34 mouse cellular contexts compared by ENCODE assay signal in the genomic region with DNA sequence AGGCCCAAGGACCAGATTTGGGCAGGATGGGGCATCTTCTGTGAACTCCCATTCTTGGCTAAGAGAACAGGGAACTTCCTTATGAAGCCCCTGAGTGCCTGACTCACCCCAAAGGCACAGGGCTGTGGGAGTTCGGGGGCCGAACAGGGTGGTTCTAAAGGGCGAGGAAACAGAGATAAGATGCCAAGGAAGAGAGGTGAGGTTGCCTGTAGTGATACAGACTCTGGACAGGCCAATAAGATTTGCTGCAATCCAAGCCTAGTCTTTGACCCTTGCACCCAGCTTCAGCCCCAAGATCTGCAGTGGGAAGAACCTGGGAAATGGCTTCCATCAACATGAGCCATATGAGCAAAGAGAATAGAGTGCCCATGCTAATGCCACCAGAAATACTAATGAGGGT. TPM values are rescaled to one million over a fixed set of nuclear protein-coding genes. Genes with fewer than 3 reads are reported as not detected.
"Had no signal": no experiment of that assay in that cellular context is flagged by ENCODE, and none has a peak within 500 bp of the region (broad histone marks: within the 10 kb centered on the region; RNA-seq: fewer than 3 reads in every experiment).

No protein-coding gene starts in this region.

- ATAC-seq: liver, embryonic 12.5 days; liver, postnatal 0 days; lung, postnatal 0 days; midbrain, embryonic 13.5 days; midbrain, embryonic 15.5 days; midbrain, embryonic 16.5 days had no signal

- H3K9ac ChIP-seq: limb, embryonic 12.5 days; limb, embryonic 13.5 days; limb, embryonic 15.5 days; liver, embryonic 12.5 days; liver, embryonic 13.5 days; liver, embryonic 14.5 days; liver, embryonic 15.5 days; liver, postnatal 0 days; lung, embryonic 14.5 days; lung, embryonic 15.5 days; midbrain, embryonic 12.5 days; midbrain, embryonic 13.5 days; midbrain, embryonic 15.5 days; neural tube, embryonic 12.5 days had no signal

- H3K27ac ChIP-seq: limb, embryonic 10.5 days; limb, embryonic 12.5 days; limb, embryonic 13.5 days; limb, embryonic 15.5 days; liver, embryonic 12.5 days; liver, embryonic 13.5 days; liver, embryonic 14.5 days; liver, embryonic 15.5 days; lung, embryonic 15.5 days; macrophage; midbrain, embryonic 10.5 days; midbrain, embryonic 12.5 days; midbrain, embryonic 13.5 days; midbrain, embryonic 15.5 days; neural tube, embryonic 12.5 days had no signal

- H3K4me1 ChIP-seq: limb, embryonic 10.5 days; limb, embryonic 12.5 days; limb, embryonic 13.5 days; limb, embryonic 15.5 days; liver, embryonic 13.5 days; liver, embryonic 15.5 days; lung, embryonic 15.5 days; midbrain, embryonic 10.5 days; midbrain, embryonic 12.5 days; midbrain, embryonic 13.5 days; midbrain, embryonic 15.5 days; neural tube, embryonic 12.5 days had no signal

- H3K36me3 ChIP-seq: liver, embryonic 15.5 days; midbrain, embryonic 15.5 days had no signal

- H3K9me3 ChIP-seq: limb, embryonic 10.5 days; limb, embryonic 12.5 days; limb, embryonic 13.5 days; limb, embryonic 15.5 days; liver, embryonic 12.5 days; liver, embryonic 13.5 days; liver, embryonic 15.5 days; lung, embryonic 15.5 days; megakaryocyte, embryonic 14.5 days; midbrain, embryonic 10.5 days; midbrain, embryonic 12.5 days; midbrain, embryonic 13.5 days; midbrain, embryonic 15.5 days; neural tube, embryonic 12.5 days had no signal

- H3K27me3 ChIP-seq: limb, embryonic 12.5 days; limb, embryonic 13.5 days; limb, embryonic 15.5 days; liver, embryonic 13.5 days; liver, embryonic 15.5 days; lung, embryonic 15.5 days; midbrain, embryonic 12.5 days; midbrain, embryonic 13.5 days; midbrain, embryonic 15.5 days; neural tube, embryonic 12.5 days had no signal

- H3K4me3 ChIP-seq: limb, embryonic 10.5 days; limb, embryonic 12.5 days; limb, embryonic 13.5 days; limb, embryonic 15.5 days; liver, embryonic 12.5 days; liver, embryonic 13.5 days; liver, embryonic 15.5 days; lung, embryonic 15.5 days; megakaryocyte, embryonic 14.5 days; midbrain, embryonic 10.5 days; midbrain, embryonic 12.5 days; midbrain, embryonic 13.5 days; midbrain, embryonic 15.5 days; myocyte; neural tube, embryonic 12.5 days had no signal

- DNase-seq: left cerebral cortex, postnatal 4 days; liver; liver, embryonic 13.5 days; liver, postnatal 0 days; lung, adult 18-20 months; lung, adult 2 months; lung, embryonic 14.5 days; lung, postnatal 10 days; lung, postnatal 14 days; lung, postnatal 36 days; lung, postnatal 4 days; midbrain, embryonic 14.5 days had no signal

- H3K4me2 ChIP-seq: limb, embryonic 12.5 days; limb, embryonic 13.5 days; limb, embryonic 15.5 days; liver, embryonic 11.5 days; liver, embryonic 12.5 days; liver, embryonic 13.5 days; liver, embryonic 15.5 days; lung, embryonic 14.5 days; lung, embryonic 15.5 days; midbrain, embryonic 11.5 days; midbrain, embryonic 12.5 days; midbrain, embryonic 13.5 days; midbrain, embryonic 15.5 days; neural tube, embryonic 12.5 days had no signal

RNA-seq across cellular contexts. Expression of gene Stkld1, which starts 9.4 kb away (rescaled TPM):
- total RNA-seq: megakaryocyte-erythroid progenitor cell, adult 5-6 weeks; monocyte, adult 5-6 weeks had no signal
- polyA plus RNA-seq: limb, embryonic 13.5 days; lung, embryonic 14.5 days; lung, embryonic 15.5 days; midbrain, embryonic 11.5 days; midbrain, embryonic 12.5 days; neural tube, embryonic 12.5 days had no signal
